Mouse (Mus musculus) midbrain, embryonic 15.5 days (tissue): ENCODE data around the gene Slamf9. TPM values are rescaled to one million over a fixed set of nuclear protein-coding genes. Genes with fewer than 3 reads are reported as not detected.

Experiments used
- ATAC-seq: fragments of 200-750 bp; cut with Nextera tagmentation; replicated peaks from 2 replicates; pipeline ENCODE4 v1.8.0; 2017; ENCODE audit warnings: moderate TSS enrichment
- H3K27ac ChIP-seq: fragments of 300-500 bp; sonication (generic); 2 replicates; pipeline ENCODE4 v1.5.1; 2015; ENCODE audit warnings: mild to moderate bottlenecking, inconsistent platforms
- H3K27me3 ChIP-seq: fragments of 300-500 bp; sonication (generic); replicated peaks from 2 replicates; pipeline ENCODE4 v1.6.1; 2015; ENCODE audit warnings: inconsistent platforms
- H3K36me3 ChIP-seq: fragments of 300-500 bp; sonication (generic); replicated peaks from 2 replicates; pipeline ENCODE4 v1.6.1; 2015; ENCODE audit warnings: inconsistent platforms
- H3K4me1 ChIP-seq: fragments of 300-500 bp; sonication (generic); 2 replicates; pipeline ENCODE4 v1.6.1; 2015; ENCODE audit warnings: inconsistent platforms
- H3K4me2 ChIP-seq: fragments of 300-500 bp; sonication (generic); 2 replicates; pipeline ENCODE4 v1.6.1; 2015; ENCODE audit warnings: inconsistent platforms, mild to moderate bottlenecking, moderate library complexity
- H3K4me3 ChIP-seq: fragments of 300-500 bp; sonication (generic); 2 replicates; pipeline ENCODE4 v1.5.1; 2015; ENCODE audit warnings: mild to moderate bottlenecking, inconsistent platforms
- H3K9ac ChIP-seq: fragments of 300-500 bp; sonication (generic); 2 replicates; pipeline ENCODE4 v1.6.1; 2015; ENCODE audit warnings: mild to moderate bottlenecking, inconsistent platforms
- H3K9me3 ChIP-seq: fragments of 300-500 bp; sonication (generic); 2 replicates; pipeline ENCODE4 v1.6.1; 2016; ENCODE audit warnings: inconsistent platforms
- WGBS: fragments of 180-500 bp; shearing (Covaris S2); methylation state at CpG from one replicate; pipeline ENCODE4 v1.1.7; 2015; ENCODE audit warnings: mixed read lengths; 5-methylcytosine and 5-hydroxymethylcytosine counted together
- polyA plus RNA-seq: library from polyadenylated mRNA; unstranded; fragments of >200 nt; fragmentation: Nextera tagmentation; extraction: Ambion mirVana; gene quantifications from 2 replicates; pipeline ENCODE4 v1.2.1, GENCODE M21; 2015

Slamf9 gene
- polyA plus RNA-seq, 1 experiment from 2014 or later, result 0.13 TPM

DNA sequence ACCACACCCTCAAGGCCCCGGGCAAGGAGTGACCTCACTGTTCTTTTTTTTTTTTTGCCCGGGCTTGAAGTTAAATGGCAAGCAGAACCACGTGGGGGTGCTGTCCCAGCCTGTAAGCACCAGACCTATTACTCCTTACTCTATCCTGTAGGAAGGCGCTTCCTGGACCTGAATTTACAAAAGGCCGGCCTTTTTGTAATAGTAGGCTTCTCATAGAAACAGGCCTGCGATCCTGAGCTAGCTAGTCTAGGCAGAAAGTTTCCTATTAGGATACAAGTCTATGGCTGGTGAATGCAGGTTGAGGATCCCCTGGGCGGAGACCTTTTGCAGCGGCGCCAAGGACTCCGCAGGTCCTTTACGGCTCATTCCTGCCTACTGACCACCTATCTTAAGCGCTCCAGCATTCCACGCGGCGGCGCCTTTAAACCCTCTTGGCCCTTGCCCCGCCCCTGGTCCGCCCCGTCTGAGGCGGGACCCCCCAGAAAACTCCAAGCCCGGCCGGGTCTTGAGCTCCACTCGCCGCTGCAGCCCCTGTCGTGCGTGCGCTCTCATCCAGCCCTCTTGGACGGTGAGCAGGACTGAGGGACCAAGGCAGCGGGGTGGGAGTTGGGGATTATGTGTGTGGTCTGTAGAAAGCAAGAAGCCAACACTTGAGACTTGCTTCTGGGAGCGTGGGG is 24.7 kb downstream of the Slamf9 start, which contains the start of gene Tagln2:
Gene Tagln2, plus strand, starts transcription at position 283 of the 677 bp plus-strand sequence.
- H3K4me3 ChIP-seq, result peak within 1 kb of the TSS; percentile 37
- H3K4me1 ChIP-seq, result peaks cover 35% of the 10 kb centered on the region
- H3K9ac ChIP-seq, result peak within 1 kb of the TSS; percentile 18
- ATAC-seq, result peak; percentile 25; the same call in 1 of the 2 replicates
- H3K27ac ChIP-seq, result no peak within 1 kb of the TSS
- H3K9me3 ChIP-seq, result no peaks in the 10 kb centered on the region
- H3K27me3 ChIP-seq, result peaks cover 31% of the 10 kb centered on the region
- 2% methylated on average over 30 of the region's 30 CpGs for WGBS
- H3K4me2 ChIP-seq, result peak within 1 kb of the TSS; percentile 51
- H3K36me3 ChIP-seq, result peaks cover 11% of the 10 kb centered on the region; the same call in 1 of the 2 replicates

DNA sequence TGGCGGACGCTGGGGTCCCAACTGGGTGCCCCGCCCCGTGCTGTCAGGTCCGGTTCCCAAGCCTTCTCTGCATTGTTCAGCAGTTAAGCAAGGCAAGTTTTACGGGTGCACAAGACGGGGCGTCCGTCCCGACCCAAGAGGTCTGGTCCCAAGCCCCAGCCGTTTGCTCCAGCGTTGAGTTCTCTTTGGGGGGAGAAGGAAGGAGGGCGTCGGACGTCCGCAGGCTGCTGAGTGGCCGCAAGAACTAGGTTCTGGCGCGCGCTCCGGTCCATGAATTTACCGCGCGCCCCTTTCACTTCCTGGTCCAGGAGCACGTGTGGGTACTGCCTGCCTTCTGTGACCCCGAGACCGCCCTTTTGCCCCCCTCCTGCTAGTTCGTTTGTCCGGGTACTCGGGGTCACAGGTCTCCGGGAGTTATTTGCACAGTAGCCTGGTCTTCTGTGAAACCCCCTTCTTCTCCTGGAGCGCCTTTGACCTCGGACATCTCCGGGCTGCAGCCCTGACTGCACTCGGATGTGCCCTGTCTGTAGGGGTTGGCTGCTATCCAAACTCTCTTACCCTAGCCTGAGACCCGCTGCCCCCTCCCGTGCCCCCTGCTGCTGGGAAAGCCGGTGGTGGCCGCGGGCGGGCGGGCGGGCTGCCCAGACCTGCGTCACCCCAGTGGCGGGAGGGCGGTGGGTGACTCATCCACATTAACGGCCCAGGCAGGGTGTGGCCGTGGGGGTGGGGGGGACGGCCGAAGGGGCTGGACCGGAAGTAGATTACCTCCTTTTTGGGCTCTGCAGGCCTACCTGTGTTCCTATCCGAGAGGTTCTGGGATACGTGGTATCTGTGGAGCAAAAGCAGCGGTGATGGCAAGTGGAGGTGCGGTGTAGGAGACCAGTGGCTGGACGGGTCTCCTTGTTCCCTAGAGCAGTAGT is 25.6 kb downstream of the Slamf9 start:
- H3K4me1 ChIP-seq, result peaks cover 35% of the 10 kb centered on the region
- peak overlapping the region; percentile 18 for H3K9ac ChIP-seq
- no peaks in the 10 kb centered on the region for H3K9me3 ChIP-seq
- H3K27ac ChIP-seq, result no peak overlapping the region
- H3K36me3 ChIP-seq, result peaks cover 11% of the 10 kb centered on the region; the same call in 1 of the 2 replicates
- WGBS, result 1% methylated on average over 56 of the region's 56 CpGs
- peak overlapping the region; percentile 37 for H3K4me3 ChIP-seq
- H3K4me2 ChIP-seq, result peak overlapping the region; percentile 51
- H3K27me3 ChIP-seq, result peaks cover 31% of the 10 kb centered on the region
- 0 out of 2 replicates have a peak, but pooled peaks have one; percentile 7 for ATAC-seq

DNA sequence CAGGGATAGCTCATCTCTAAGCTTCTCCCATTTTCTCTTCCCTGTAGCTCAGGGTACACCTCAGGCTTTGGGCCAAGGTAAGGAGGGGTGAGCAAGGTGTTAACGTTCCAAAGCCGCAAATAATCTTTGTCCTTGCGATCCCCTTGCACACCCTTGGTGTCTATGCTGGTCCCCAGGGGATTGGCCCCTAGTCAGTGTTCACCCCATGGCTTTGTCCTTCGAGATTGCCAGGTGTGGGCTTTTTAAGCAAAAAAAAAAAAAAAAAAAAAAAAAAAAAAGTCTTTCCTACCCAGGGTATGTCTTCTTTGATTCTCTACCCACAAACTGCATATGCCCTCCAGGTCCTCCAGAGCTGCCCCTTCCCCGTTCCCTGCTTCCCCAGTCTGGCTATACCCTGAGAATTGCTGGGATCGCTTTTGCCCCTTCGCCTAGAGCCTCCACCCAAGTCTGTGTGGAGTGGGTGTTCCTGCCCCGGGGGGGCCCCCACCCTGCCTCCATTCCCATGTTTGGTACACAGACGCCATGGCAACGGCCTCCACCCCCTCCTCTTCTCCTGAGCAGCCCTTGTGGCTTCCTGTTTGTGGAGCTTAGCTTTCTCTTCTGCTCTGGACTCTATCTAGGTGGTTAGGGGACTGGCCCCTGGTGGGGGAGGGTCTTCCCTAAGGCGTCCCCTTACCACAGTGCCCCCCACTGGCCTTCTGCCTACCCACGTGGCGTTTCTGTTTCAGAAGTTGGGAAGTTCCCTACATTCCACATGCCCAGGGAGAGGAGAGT is 26.4 kb downstream of the Slamf9 start:
- peak; percentile 5; the same call in 1 of the 2 replicates for ATAC-seq
- Histone ChIP-seq H3K9ac (no peak overlapping the region), H3K4me1 (peaks cover 35% of the 10 kb centered on the region), H3K27me3 (peaks cover 31% of the 10 kb centered on the region), H3K9me3 (no peaks in the 10 kb centered on the region), H3K27ac (no peak overlapping the region), H3K4me2 (peak overlapping the region; percentile 51), H3K36me3 (peaks cover 11% of the 10 kb centered on the region; the same call in 1 of the 2 replicates), H3K4me3 (peak overlapping the region; percentile 37)
- 39% methylated on average over 13 of the region's 13 CpGs for WGBS

DNA sequence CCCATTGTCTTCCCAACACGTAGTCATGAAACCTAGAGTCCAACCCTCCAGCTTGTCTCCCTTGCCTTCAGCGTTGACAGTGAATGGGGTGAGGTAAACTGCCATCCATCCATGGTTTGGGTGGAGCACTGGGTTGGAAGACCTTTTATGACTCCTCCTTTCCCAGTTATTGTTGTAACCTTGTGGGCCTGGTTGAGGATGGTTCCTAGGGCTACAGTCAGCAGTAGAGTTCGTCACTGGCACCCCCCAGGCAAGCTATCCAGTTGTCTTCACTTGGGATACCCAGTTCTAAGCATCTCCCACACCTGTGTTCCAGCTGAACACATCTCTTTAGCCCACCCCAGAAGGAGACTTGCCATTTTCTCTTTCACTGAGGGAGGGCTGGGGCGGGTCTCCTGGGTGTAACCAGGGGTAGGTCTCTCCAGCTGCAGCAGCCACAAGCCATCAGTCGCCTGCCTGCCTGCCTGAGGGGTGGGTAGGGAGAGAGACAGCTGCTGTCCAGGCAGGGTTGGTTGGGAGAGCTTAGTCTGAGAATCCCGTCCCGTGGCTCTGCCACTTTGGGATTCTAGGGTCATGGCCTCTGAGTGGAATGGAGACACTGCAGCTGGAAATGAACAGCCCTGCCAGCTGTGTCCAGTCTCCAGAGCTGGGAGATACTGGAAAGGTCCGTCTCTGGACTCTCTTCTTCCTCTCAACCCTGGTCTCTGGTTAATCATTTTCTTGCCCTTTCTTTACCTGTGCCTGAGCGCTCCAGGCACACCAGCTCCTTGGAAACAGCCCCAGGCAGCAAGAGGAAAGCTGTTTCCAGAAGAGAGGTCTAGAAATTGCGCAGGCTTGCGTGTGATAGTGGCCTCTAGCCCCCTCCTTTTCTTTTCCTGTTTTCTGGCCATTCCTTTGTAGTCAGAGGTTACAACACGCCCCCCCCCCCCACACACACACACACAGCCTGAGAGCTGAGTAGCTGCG is 27.3 kb downstream of the Slamf9 start:
- H3K9me3 ChIP-seq, result no peaks in the 10 kb centered on the region
- H3K4me1 ChIP-seq, result peaks cover 35% of the 10 kb centered on the region
- no peak overlapping the region for H3K4me3 ChIP-seq
- peaks cover 31% of the 10 kb centered on the region for H3K27me3 ChIP-seq
- peak overlapping the region; percentile 31; the same call in 1 of the 2 replicates for H3K27ac ChIP-seq
- 35% methylated on average over 12 of the region's 13 CpGs for WGBS
- peak overlapping the region; percentile 16; the same call in 1 of the 2 replicates for H3K4me2 ChIP-seq
- no peak overlapping the region for H3K9ac ChIP-seq
- ATAC-seq, result peak; percentile 3; the same call in 1 of the 2 replicates
- peaks cover 4% of the 10 kb centered on the region; the same call in 1 of the 2 replicates for H3K36me3 ChIP-seq

DNA sequence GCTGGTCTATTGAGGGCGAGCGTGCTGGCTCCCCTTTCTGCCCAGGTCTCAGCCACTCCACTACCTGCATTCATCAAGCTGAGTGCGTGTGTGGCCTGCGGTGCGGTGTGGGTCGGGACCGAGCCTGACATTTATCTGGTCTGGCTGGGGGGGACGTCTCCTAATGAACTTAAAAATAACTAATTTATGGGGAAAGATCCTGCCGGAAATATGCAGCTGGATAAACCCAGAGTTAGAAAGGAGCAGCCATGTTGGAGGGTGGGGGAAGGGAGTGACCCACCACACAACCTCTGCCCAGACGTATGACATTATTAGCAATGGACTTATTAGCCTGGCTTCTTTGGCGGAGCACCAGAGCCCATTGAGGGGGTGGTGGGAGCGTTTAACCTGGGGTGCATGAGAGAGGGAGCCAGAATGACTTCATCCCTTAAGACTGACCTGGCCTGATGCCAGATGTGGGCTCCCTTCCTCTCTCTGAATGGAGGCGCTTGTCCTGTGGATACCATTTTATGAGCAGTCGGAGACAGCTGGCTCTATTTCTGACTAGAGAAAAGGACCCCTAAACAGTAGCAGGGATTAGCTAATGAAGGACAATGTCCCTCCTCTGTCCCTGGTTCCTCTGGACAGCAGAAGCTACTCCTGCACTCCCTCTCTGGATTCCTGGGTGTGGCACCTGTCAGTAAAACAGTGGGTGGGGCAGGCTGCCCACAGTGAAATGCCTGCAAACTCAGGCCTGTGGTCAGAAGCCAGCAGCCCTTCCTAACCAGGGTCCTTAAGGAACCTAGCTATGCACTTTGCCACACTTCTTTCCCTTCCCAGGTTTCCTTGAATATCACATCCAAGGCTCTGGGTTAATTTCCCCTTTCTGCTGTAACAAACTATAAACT is 28.2 kb downstream of the Slamf9 start:
- WGBS, result 38% methylated on average over 14 of the region's 14 CpGs
- Histone ChIP-seq H3K4me2 (peak overlapping the region; percentile 16; the same call in 1 of the 2 replicates), H3K4me3 (no peak overlapping the region), H3K9ac (no peak overlapping the region), H3K36me3 (no peaks in the 10 kb centered on the region), H3K9me3 (no peaks in the 10 kb centered on the region), H3K27ac (peak overlapping the region; percentile 31), H3K27me3 (peaks cover 31% of the 10 kb centered on the region), H3K4me1 (peaks cover 35% of the 10 kb centered on the region)
- 0 out of 2 replicates have a peak, but pooled peaks have one; percentile 22 for ATAC-seq

- peaks cover 33% of the 10 kb centered on the region for H3K4me1 ChIP-seq
- H3K36me3 ChIP-seq, result no peaks in the 10 kb centered on the region
- H3K27ac ChIP-seq, result no peak overlapping the region
- H3K9me3 ChIP-seq, result no peaks in the 10 kb centered on the region
- H3K4me3 ChIP-seq, result no peak overlapping the region
- 74% methylated on average over 8 of the region's 8 CpGs for WGBS
- ATAC-seq, result no peak
- peaks cover 21% of the 10 kb centered on the region for H3K27me3 ChIP-seq
- no peak overlapping the region for H3K9ac ChIP-seq
- no peak overlapping the region for H3K4me2 ChIP-seq
These were observed 29.6 kb downstream of the Slamf9 start for GRCm38 (mm10) chr1:172504756-172505155.

GRCm38 (mm10) chr1:172507001-172507400 is 31.8 kb downstream of the Slamf9 start:
- peaks cover 2% of the 10 kb centered on the region; the same call in 1 of the 2 replicates for H3K27me3 ChIP-seq

DNA sequence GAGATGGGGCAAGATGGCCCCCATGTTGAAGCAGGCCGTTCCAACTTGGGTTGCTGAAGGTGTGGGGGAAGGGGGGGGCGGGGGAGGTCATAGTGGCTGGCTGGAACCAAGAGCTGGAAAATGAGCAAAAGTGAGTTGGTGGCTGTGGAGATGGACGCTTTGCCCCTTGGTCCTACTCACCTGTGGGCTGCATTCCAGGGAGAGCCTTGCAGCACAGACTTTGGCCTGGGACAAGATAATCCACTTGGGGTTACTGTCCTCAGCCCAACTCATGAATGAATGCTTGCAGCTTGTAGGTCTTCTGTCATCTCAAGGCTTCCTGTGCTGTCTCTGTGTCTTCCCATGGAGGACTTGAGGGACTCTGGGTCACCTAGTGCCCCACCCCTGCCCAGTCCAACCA is 32.5 kb downstream of the Slamf9 start:
- Histone ChIP-seq H3K27ac (no peak overlapping the region), H3K4me3 (no peak overlapping the region), H3K27me3 (no peaks in the 10 kb centered on the region), H3K4me2 (no peak overlapping the region), H3K9me3 (no peaks in the 10 kb centered on the region), H3K9ac (no peak overlapping the region), H3K4me1 (peaks cover 15% of the 10 kb centered on the region), H3K36me3 (no peaks in the 10 kb centered on the region)
- no peak for ATAC-seq
- 93% methylated on average over 3 of the region's 3 CpGs for WGBS

More at GRCm38 (mm10) chr1:172507001-172507400, 31.8 kb downstream of the Slamf9 start:
- no peak overlapping the region for H3K27ac ChIP-seq
- peaks cover 17% of the 10 kb centered on the region for H3K4me1 ChIP-seq
- no peak overlapping the region for H3K9ac ChIP-seq
- H3K36me3 ChIP-seq, result no peaks in the 10 kb centered on the region
- 67% methylated on average over 5 of the region's 5 CpGs for WGBS
- ATAC-seq, result no peak
- H3K4me2 ChIP-seq, result no peak overlapping the region
- H3K4me3 ChIP-seq, result no peak overlapping the region
- no peaks in the 10 kb centered on the region for H3K9me3 ChIP-seq

- 47% methylated on average over 2 of the region's 2 CpGs for WGBS
- Histone ChIP-seq H3K4me2 (no peak overlapping the region), H3K36me3 (no peaks in the 10 kb centered on the region), H3K27me3 (no peaks in the 10 kb centered on the region), H3K9ac (no peak overlapping the region), H3K4me3 (no peak overlapping the region), H3K27ac (no peak overlapping the region), H3K9me3 (no peaks in the 10 kb centered on the region), H3K4me1 (peaks cover 10% of the 10 kb centered on the region)
- ATAC-seq, result no peak; the same call in 1 of the 2 replicates
These were observed 33.0 kb downstream of the Slamf9 start for GRCm38 (mm10) chr1:172508172-172508571.

- Histone ChIP-seq H3K4me2 (no peak overlapping the region), H3K27ac (no peak overlapping the region), H3K9ac (no peak overlapping the region), H3K36me3 (no peaks in the 10 kb centered on the region), H3K4me1 (peaks cover 2% of the 10 kb centered on the region), H3K4me3 (no peak overlapping the region), H3K27me3 (no peaks in the 10 kb centered on the region), H3K9me3 (no peaks in the 10 kb centered on the region)
- no peak for ATAC-seq
- WGBS, result 85% methylated on average over 5 of the region's 5 CpGs
These were observed 34.1 kb downstream of the Slamf9 start for GRCm38 (mm10) chr1:172509235-172509634.
